Mouse (Mus musculus) embryonic fibroblast, embryonic 13.5 days (primary cell): ENCODE measurements around the gene Rabgap1l.

Source experiments
- CTCF ChIP-seq: IDR thresholded peaks from 2 replicates; pipeline ENCODE4 v1.5.1; 2011; ENCODE audit warnings: mild to moderate bottlenecking, control low read depth, low read length, moderate library complexity, borderline replicate concordance; ENCODE audit not compliant: insufficient read depth
- POLR2A ChIP-seq: IDR thresholded peaks from 2 replicates; pipeline ENCODE4 v1.6.1; 2011; ENCODE audit warnings: low read depth, mild to moderate bottlenecking, control low read depth, low read length, moderate library complexity

DNA sequence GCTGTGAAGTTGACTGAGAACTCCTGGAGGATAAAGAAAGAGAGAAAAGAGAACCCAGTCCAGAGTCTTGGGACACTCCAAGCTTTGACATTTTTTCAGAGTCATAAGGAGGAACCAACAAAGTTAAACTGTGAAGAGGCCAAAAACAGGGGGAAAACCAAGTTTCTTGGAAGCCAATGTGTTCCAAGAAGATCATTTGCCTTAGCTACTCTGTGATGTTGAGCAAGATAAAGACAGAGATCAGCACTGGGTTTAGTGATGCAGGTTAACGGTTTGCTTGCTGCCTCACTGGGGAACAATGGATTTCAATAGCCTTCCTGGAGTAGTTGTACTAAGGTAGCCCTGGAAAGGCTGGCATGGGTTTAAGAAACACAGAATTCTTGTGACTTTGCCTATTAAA is 18.9 kb upstream of the Rabgap1l start:
- TF ChIP-seq POLR2A (no peak), CTCF (no peak)
